Mouse (Mus musculus): ENCODE measurements at regions not wholly inside any gene's neighbourhood (a gene's known extent, or its start where the extent isn't known, plus 50 kb on each side); places are given as distances from the start of the nearest gene placed in this dataset.

DNA sequence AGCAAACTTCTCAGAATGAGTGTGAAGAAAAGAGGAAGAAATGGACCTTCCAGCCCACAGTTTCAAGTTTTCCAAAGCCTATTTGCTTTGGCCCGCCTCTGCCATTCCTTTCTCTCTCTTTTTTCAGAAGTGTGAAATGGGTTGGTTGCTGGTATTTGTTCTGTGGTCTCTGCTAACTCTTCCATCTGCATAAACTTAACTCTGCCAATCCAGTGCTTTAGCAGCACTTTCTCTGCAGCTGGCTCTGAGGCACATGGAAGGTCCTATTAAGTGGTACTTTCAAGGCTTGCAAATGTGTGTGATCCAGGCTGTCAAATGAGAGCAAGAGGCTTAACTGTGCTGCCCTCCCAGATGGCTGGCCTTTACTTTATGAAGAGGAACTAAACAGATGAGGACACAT is 383.6 kb downstream of the Gm826 start:
- no peak for DNase-seq (ENCODE audit: low spot score)

DNA sequence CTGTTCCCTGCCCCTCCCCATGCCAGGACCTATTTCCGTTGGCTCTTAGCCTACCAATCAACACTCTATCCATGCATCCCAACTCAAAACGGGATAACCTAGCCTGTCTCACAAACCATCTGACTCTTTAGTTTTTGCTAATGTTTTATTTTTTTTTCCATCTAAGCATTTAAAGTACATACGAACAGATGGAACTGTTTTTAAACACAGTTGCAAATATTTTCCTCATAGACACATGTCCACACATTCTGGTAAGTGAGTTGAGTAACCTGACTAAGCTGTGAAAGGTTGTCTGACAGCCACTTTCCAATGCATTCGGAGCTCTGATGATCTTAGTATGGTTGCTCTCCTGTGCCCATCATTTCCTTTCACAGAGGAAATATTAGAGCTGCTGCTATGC is 384.9 kb downstream of the Gm826 start:
- DNase-seq (ENCODE audit: low spot score) = no peak

DNA sequence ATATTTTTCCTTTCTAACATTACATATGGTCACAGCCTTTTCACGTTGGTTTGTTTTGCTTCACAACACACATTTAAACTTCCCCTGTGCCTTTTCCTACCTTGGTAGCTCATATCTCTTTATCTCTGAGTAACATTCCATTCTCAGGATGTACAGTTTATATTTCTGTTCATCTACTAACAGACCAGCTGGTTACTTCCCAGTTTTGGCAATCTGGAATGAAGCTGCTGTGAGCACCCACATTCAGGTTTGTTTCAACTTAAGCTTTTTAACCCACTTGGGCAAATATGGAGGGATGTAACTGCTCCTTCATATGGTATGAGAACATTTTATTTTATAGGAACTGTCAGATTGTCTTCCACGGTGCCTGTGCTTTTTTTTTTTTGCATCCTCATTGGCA is 403.2 kb downstream of the Gm826 start:
- peak; percentile 1 for DNase-seq (ENCODE audit: low spot score)

DNA sequence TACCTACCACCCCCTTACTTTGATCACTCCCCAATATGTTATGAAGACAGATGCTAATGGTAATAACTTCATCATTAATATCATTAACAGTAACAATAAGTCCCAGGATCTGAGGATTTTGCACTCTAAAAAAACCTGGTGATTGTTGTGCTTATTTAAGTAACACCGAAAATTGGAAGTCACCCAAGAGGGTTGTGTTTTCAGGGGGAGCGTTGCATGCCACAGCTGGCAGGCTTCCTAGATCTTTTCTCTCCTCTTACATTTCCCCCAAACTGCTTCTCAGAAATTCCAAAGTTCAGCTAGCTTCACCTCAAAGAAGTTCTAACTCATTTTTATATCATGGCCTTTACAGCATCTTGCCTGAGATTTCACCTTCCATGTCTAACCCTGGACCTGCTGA is 444.3 kb downstream of the Gm826 start:
- DNase-seq (ENCODE audit: low spot score) = no peak

DNA sequence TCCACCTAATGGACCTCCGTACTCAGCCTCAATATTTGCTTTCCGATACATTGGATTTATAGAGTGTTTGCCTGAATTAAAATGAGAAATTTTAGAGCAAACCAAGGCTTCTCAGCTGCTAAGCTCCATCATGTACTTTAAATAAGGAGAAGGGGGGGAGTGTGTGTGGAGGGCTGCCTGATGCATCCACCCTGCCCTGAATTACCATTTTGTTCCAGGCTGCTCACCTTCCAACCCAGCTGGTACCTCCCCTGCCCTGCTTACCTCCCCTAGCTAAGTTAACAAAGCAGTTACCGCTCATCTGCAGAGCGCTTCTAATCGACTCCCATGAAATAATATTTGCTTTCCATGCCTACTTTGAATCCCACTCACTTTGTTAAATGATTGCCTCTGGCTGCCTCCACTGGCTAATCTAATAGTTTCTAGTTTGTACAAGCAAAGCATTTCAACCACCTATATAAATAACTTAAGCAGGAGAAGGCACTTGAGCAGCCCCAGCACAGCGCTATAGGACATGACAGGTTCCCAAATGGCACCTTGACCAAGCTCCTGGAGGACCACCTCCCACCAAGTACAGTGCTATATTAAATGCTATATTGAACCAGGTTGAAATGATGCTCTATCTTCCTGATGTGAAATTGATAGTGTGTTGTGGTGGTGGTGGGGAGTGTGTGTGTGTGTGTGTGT is 449.0 kb downstream of the Gm826 start:
- DNase-seq (ENCODE audit: low spot score) = no peak

GRCm38 (mm10) chr2:159866981-159867380 is 467.0 kb downstream of the Gm826 start:
- no peak for DNase-seq (ENCODE audit: low spot score)

GRCm38 (mm10) chr2:159866391-159866790 is 467.6 kb downstream of the Gm826 start:
- DNase-seq (ENCODE audit: low spot score) = peak; percentile 12

DNA sequence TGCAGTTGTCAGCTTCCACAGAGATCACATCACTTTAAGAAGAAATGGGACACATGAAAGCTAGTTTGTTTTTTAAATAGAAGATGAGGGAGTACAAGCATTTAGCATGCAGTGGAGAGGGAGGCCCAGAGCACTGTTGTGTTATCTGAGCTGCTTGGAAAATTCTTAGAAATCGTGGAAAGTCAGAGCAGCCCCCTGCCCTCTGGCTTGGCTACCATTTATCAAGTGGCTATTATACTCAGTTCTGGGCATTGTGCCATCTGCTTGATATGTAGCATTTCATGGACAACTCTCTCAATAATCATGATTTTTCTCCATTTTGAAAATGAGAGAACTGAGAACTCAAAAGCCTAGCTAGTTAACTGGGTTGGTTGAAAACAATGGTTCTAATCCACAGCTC is 470.8 kb downstream of the Gm826 start:
- DNase-seq (ENCODE audit: low spot score) = no peak

GRCm38 (mm10) chr2:159853891-159854665 is 479.9 kb downstream of the Gm826 start:
- no peak for DNase-seq (ENCODE audit: low spot score)

DNA sequence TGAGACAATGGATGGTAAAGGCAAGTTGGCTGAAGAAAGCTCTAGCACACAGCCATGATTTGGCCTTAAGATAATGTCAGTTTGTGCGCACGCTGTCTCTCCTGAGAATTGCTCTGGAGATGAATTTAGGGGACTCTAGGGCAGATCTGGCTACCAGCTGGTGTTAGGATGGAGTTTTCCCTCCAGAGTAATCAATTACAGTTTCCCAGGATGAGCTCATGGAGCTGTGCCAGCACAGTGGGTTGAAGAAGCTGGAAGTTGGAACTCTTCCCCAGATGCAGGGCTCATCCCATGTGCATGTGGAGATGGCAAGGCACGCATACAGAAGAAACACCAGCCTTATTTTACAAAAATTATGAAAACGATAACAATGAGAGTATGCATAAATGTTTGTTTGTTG is 481.0 kb downstream of the Gm826 start:
- DNase-seq (ENCODE audit: low spot score) = no peak

DNA sequence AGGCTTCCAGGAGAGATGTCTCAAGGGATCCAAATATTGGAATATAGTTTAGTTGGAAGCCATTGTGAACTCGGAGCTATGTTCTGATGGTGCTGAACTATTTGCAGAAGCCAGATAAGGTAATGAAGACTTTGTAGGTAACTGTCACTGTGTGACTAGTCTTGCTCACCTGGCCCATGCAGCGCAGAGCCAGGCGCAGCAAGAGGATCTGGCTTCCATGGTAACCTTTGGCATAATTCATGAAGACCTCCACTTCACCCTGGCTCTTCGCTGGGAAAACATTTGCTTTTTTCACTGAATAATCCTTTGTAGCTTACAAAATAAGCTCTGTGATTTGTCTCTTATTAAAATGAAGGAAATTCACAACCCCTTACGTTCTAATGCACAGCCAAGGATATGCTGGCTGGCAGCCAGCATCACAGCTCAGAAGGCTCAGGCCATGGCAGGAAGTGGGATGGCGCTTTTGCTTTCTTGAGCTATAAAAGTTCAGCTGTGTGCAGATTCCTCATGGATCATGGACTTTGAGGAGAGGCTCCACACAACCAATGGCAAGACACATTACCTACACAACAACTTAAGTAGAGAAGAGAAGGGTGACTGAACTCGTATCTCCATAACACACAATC is 501.4 kb downstream of the Gm826 start:
- DNase-seq (ENCODE audit: low spot score) = no peak

DNA sequence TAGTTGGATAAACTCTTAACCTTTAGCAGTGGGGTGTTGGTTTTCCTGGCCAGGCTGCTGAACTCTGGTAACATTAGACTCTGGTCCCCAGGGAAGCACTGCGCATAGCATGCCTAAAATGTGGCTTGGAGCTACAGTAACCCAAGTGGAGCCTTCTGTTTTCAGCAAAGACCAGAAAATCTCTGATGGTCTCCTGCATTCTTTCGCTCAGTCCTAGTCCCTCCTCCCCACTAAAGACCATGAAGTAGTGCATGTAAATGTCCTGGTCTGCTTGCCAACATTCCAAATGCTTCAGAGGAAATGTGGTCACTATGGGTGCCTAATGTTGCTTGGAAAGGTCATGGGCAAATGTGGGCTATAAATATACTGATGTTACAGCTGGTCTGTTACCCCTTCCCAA is 507.5 kb downstream of the Gm826 start:
- no peak for DNase-seq (ENCODE audit: low spot score)

- DNase-seq (ENCODE audit: low spot score) = no peak
Observed at GRCm38 (mm10) chr2:159818556-159818955, 515.4 kb downstream of the Gm826 start.

DNA sequence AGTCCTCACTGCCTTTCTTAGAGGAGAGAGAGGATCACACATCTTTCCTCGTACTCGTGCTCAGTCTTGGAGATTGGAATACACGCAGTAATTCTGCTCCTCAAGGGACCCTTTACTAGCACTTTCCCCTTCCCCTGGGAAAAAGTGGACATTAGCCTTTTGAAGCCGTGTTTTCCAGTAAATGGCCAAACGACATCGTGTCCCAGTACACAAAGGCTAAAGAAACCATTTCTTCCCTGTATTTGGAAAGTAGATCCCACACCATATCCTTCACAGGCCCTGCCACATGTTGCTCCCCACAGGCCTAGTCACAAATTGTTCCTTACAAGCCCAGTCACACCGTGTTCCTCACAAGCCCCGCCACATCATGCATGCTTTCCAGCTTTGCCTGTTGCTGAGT is 517.6 kb downstream of the Gm826 start:
- no peak for DNase-seq (ENCODE audit: low spot score)

Data from left cerebral cortex, adult 11 months (tissue).